Mouse (Mus musculus): ENCODE measurements at regions not wholly inside any gene's neighbourhood (a gene's known extent, or its start where the extent isn't known, plus 50 kb on each side); places are given as distances from the start of the nearest gene placed in this dataset.

GRCm38 (mm10) chr3:151914010-151914513 lies 76.6 kb upstream of the Ptgfr start:
- DNase-seq = peak; percentile 94

GRCm38 (mm10) chr3:151912292-151912691 lies 74.9 kb upstream of the Ptgfr start:
- DNase-seq = peak; percentile 66

GRCm38 (mm10) chr3:151910851-151911250 lies 73.4 kb upstream of the Ptgfr start:
- no peak for DNase-seq

GRCm38 (mm10) chr3:151909344-151909743 lies 71.9 kb upstream of the Ptgfr start:
- DNase-seq = peak; percentile 35

GRCm38 (mm10) chr3:151908886-151909285 lies 71.5 kb upstream of the Ptgfr start:
- DNase-seq = no peak

GRCm38 (mm10) chr3:151905775-151906174 lies 68.3 kb upstream of the Ptgfr start:
- no peak for DNase-seq

- DNase-seq = no peak
Measured at GRCm38 (mm10) chr3:151903169-151903568, 65.7 kb upstream of the Ptgfr start.

GRCm38 (mm10) chr3:151902216-151902827 lies 64.9 kb upstream of the Ptgfr start:
- no peak for DNase-seq

- DNase-seq = no peak
Measured at GRCm38 (mm10) chr3:151899676-151900075, 62.2 kb upstream of the Ptgfr start.

- no peak for DNase-seq
Measured at GRCm38 (mm10) chr3:151899094-151899493, 61.7 kb upstream of the Ptgfr start.

- no peak for DNase-seq
Measured at GRCm38 (mm10) chr3:151896320-151896719, 58.9 kb upstream of the Ptgfr start.

- DNase-seq = no peak
Measured at GRCm38 (mm10) chr3:151894712-151895111, 57.3 kb upstream of the Ptgfr start.

GRCm38 (mm10) chr3:151893421-151894235 lies 56.2 kb upstream of the Ptgfr start:
- DNase-seq = peak; percentile 65

GRCm38 (mm10) chr3:151891760-151892253 lies 54.4 kb upstream of the Ptgfr start:
- DNase-seq = peak; percentile 89

- DNase-seq = no peak
Measured at GRCm38 (mm10) chr3:151891336-151891735, 53.9 kb upstream of the Ptgfr start.

GRCm38 (mm10) chr3:151889738-151890137 lies 52.3 kb upstream of the Ptgfr start:
- no peak for DNase-seq
